Mouse (Mus musculus) neural tube, embryonic 14.5 days (tissue): ENCODE measurements around the gene Slc2a13. TPM values are rescaled to one million over a fixed set of nuclear protein-coding genes. Genes with fewer than 3 reads are reported as not detected.

Experiments used
- ATAC-seq: fragments of 200-750 bp; cut with Nextera tagmentation; 2 replicates; pipeline ENCODE4 v1.8.0; 2017; ENCODE audit warnings: low read depth, mild to moderate bottlenecking, moderate TSS enrichment, moderate library complexity
- H3K27ac ChIP-seq: fragments of 300-500 bp; sonication (generic); 2 replicates; pipeline ENCODE4 v1.5.1; 2014; ENCODE audit warnings: low read depth, mild to moderate bottlenecking, control low read depth, low read length, moderate library complexity, mixed read lengths
- H3K27me3 ChIP-seq: fragments of 300-500 bp; sonication (generic); 2 replicates; pipeline ENCODE4 v1.6.1; 2014; ENCODE audit warnings: low read length; ENCODE audit not compliant: control insufficient read depth, insufficient read depth
- H3K36me3 ChIP-seq: fragments of 300-500 bp; sonication (generic); 2 replicates; pipeline ENCODE4 v1.6.1; 2014; ENCODE audit warnings: low read length, mixed read lengths; ENCODE audit not compliant: control insufficient read depth, insufficient read depth
- H3K4me1 ChIP-seq: fragments of 300-500 bp; sonication (generic); 2 replicates; pipeline ENCODE4 v1.6.1; 2014; ENCODE audit warnings: low read length; ENCODE audit not compliant: control insufficient read depth, insufficient read depth
- H3K4me2 ChIP-seq: fragments of 300-500 bp; sonication (generic); 2 replicates; pipeline ENCODE4 v1.6.1; 2014; ENCODE audit warnings: mild to moderate bottlenecking, low read depth, low read length, control low read depth
- H3K4me3 ChIP-seq: fragments of 300-500 bp; sonication (generic); 2 replicates; pipeline ENCODE4 v1.5.1; 2014; ENCODE audit warnings: low read depth, low read length, control low read depth, mixed read lengths
- H3K9ac ChIP-seq: fragments of 300-500 bp; sonication (generic); replicated peaks from 2 replicates; pipeline ENCODE4 v1.6.1; 2014; ENCODE audit warnings: low read depth, mild to moderate bottlenecking, control low read depth, low read length, mixed read lengths
- H3K9me3 ChIP-seq: fragments of 300-500 bp; sonication (generic); 2 replicates; pipeline ENCODE4 v1.6.1; 2016; ENCODE audit warnings: low read length; ENCODE audit not compliant: control insufficient read depth
- WGBS: fragments of 180-500 bp; shearing (Covaris S2); extraction: QIAGEN DNeasy Blood & Tissue Kit; methylation state at CpG from one replicate; pipeline ENCODE4 v1.1.7; 2014; 5-methylcytosine and 5-hydroxymethylcytosine counted together
- polyA plus RNA-seq: library from polyadenylated mRNA; unstranded; fragments of >200 nt; fragmentation: Nextera tagmentation; extraction: Ambion mirVana; gene quantifications from 2 replicates; pipeline ENCODE4 v1.2.1, GENCODE M21; 2014

Slc2a13 gene
- polyA plus RNA-seq, 1 experiment from 2014 or later = 8.8 TPM

DNA sequence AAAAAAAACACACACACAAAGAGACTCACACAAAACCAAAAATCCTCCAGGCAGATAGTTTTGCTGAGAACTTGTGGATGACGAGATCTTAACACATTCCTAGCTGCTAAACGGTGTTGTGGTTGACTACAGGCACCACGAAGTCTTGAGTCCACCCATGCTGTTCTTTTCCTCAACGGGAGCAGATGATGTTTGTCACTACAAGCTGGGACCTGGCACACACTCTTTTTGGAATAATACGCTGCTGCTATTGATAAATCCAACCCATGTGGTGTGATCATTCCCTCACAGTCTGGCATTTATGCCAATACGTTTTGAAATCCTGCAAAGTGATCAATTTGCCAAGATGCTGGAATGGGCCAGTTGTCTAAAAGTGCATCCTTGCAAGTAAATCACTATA lies 147.6 kb downstream of the Slc2a13 start:
- WGBS = 89% methylated on average over 6 of the region's 6 CpGs
- Histone ChIP-seq H3K4me2 (no peak overlapping the region), H3K9me3 (no peaks in the 10 kb centered on the region), H3K36me3 (no peaks in the 10 kb centered on the region), H3K9ac (no peak overlapping the region), H3K4me1 (no peaks in the 10 kb centered on the region), H3K4me3 (no peak overlapping the region), H3K27ac (no peak overlapping the region), H3K27me3 (no peaks in the 10 kb centered on the region)
- no peak for ATAC-seq

- H3K4me3 ChIP-seq = no peak overlapping the region
- 49% methylated on average over 7 of the region's 7 CpGs for WGBS
- H3K27ac ChIP-seq = no peak overlapping the region
- H3K9me3 ChIP-seq = no peaks in the 10 kb centered on the region
- H3K36me3 ChIP-seq = no peaks in the 10 kb centered on the region
- no peak overlapping the region for H3K9ac ChIP-seq
- no peak overlapping the region for H3K4me2 ChIP-seq
- no peaks in the 10 kb centered on the region for H3K27me3 ChIP-seq
- H3K4me1 ChIP-seq = no peaks in the 10 kb centered on the region
- ATAC-seq = no peak
These were observed 166.1 kb downstream of the Slc2a13 start for GRCm38 (mm10) chr15:91406979-91407378.

GRCm38 (mm10) chr15:91395165-91395564 lies 177.9 kb downstream of the Slc2a13 start:
- no peak overlapping the region for H3K4me3 ChIP-seq
- H3K27me3 ChIP-seq = no peaks in the 10 kb centered on the region
- no peaks in the 10 kb centered on the region for H3K36me3 ChIP-seq
- no peak for ATAC-seq
- no peaks in the 10 kb centered on the region for H3K9me3 ChIP-seq
- H3K4me1 ChIP-seq = no peaks in the 10 kb centered on the region
- H3K4me2 ChIP-seq = no peak overlapping the region
- 93% methylated on average over 4 of the region's 4 CpGs for WGBS
- no peak overlapping the region for H3K27ac ChIP-seq
- no peak overlapping the region for H3K9ac ChIP-seq

DNA sequence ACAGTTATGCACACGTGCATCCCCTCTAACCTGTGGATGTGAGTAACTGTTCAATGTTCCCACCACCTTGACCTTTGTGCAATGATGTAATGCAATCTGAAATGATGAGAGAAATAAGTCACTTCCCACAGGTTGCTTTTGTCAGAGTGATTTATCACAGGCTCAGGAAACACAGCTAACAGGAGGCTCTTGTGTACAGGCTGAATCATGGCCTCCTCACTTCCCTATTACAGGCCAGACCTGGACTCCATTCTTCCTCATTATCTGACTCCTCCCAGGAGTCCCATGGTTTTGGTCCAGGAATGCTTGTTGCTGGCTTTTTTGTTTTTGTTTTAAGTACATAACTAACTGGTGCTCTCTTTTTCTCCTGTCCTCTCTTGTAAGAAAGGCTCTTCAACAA lies 189.4 kb downstream of the Slc2a13 start:
- H3K27ac ChIP-seq = no peak overlapping the region
- WGBS = 78% methylated on average over 1 of the region's 1 CpGs
- H3K9me3 ChIP-seq = no peaks in the 10 kb centered on the region
- H3K4me3 ChIP-seq = no peak overlapping the region
- no peak overlapping the region for H3K9ac ChIP-seq
- H3K4me1 ChIP-seq = no peaks in the 10 kb centered on the region
- no peak overlapping the region for H3K4me2 ChIP-seq
- H3K27me3 ChIP-seq = no peaks in the 10 kb centered on the region
- no peaks in the 10 kb centered on the region for H3K36me3 ChIP-seq
- ATAC-seq = no peak

DNA sequence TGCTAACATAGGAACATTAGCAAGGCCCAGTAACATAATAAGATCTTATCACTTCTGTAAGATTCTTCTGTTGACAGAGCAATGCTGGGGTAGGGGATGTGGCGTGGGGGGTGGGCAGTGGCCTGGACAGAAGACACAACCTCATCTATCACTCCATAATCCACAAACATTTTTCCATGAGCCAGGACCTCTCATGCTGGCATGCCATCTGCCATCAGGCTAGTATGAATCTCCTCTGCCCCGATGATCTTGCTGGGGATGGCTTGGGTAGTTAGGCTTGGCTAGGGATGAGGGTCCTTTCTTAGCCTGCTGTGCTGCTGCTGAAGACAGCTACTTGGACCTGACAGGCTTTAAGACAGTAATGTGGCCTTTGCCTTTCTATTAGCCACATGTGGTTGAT lies 190.5 kb downstream of the Slc2a13 start:
- Histone ChIP-seq H3K4me3 (no peak overlapping the region), H3K9ac (no peak overlapping the region), H3K9me3 (no peaks in the 10 kb centered on the region), H3K4me2 (no peak overlapping the region), H3K27me3 (no peaks in the 10 kb centered on the region), H3K27ac (no peak overlapping the region), H3K4me1 (no peaks in the 10 kb centered on the region), H3K36me3 (no peaks in the 10 kb centered on the region)
- WGBS = 92% methylated on average over 2 of the region's 2 CpGs
- no peak for ATAC-seq

- ATAC-seq = no peak
- no peak overlapping the region for H3K4me3 ChIP-seq
- no peaks in the 10 kb centered on the region for H3K9me3 ChIP-seq
- 88% methylated on average over 1 of the region's 1 CpGs for whole genome bisulfite sequencing
- H3K27ac ChIP-seq = no peak overlapping the region
- no peak overlapping the region for H3K9ac ChIP-seq
- no peaks in the 10 kb centered on the region for H3K4me1 ChIP-seq
- H3K36me3 ChIP-seq = no peaks in the 10 kb centered on the region
- H3K27me3 ChIP-seq = no peaks in the 10 kb centered on the region
- H3K4me2 ChIP-seq = no peak overlapping the region
These were observed 191.2 kb downstream of the Slc2a13 start for GRCm38 (mm10) chr15:91381864-91382263.

GRCm38 (mm10) chr15:91378751-91379325 lies 194.2 kb downstream of the Slc2a13 start:
- Histone ChIP-seq H3K36me3 (no peaks in the 10 kb centered on the region), H3K27me3 (no peaks in the 10 kb centered on the region), H3K4me2 (no peak overlapping the region), H3K4me1 (peaks cover 6% of the 10 kb centered on the region; the same call in 1 of the 2 replicates), H3K9ac (no peak overlapping the region), H3K27ac (no peak overlapping the region), H3K4me3 (no peak overlapping the region), H3K9me3 (no peaks in the 10 kb centered on the region)
- whole genome bisulfite sequencing = 25% methylated on average over 8 of the region's 8 CpGs
- no peak for ATAC-seq

GRCm38 (mm10) chr15:91377568-91377967 lies 195.5 kb downstream of the Slc2a13 start:
- peaks cover 13% of the 10 kb centered on the region for H3K4me1 ChIP-seq
- ATAC-seq = no peak
- no peaks in the 10 kb centered on the region for H3K27me3 ChIP-seq
- no peak overlapping the region for H3K9ac ChIP-seq
- no peak overlapping the region for H3K4me2 ChIP-seq
- H3K27ac ChIP-seq = no peak overlapping the region
- no peaks in the 10 kb centered on the region for H3K9me3 ChIP-seq
- H3K36me3 ChIP-seq = no peaks in the 10 kb centered on the region
- 81% methylated on average over 11 of the region's 11 CpGs for WGBS
- no peak overlapping the region for H3K4me3 ChIP-seq

DNA sequence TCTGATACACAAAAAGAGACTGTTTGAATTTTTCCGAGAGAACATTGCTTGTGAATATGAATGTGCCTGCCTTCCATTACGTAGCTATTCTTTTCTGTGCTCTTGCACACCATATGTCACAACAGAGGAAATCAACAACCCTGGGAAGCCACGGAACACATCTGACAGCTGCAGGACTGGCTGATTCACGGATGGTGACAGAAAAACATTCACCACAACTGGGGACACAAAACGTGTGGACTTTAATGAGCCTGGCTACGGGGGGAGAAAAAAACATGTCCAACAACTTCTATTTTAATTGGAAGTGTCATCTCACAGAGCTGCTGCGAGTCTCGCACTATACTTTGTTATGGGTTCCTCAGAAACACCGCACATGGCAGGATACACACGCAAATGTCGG lies 196.0 kb downstream of the Slc2a13 start:
- H3K9ac ChIP-seq = no peak overlapping the region
- no peaks in the 10 kb centered on the region for H3K27me3 ChIP-seq
- H3K4me1 ChIP-seq = peaks cover 17% of the 10 kb centered on the region
- no peaks in the 10 kb centered on the region for H3K9me3 ChIP-seq
- 40% methylated on average over 11 of the region's 11 CpGs for WGBS
- no peak for ATAC-seq
- no peak overlapping the region for H3K4me3 ChIP-seq
- H3K36me3 ChIP-seq = no peaks in the 10 kb centered on the region
- H3K27ac ChIP-seq = no peak overlapping the region
- H3K4me2 ChIP-seq = no peak overlapping the region
